Mouse (Mus musculus) heart, embryonic 13.5 days (tissue): ENCODE results near the gene Lnx2. TPM values are rescaled to one million over a fixed set of nuclear protein-coding genes. Genes with fewer than 3 reads are reported as not detected.
A peak's percentile ranks its signal among the peaks of the same experiment; 100 is the strongest.

ENCODE experiments used
- ATAC-seq: fragments of 200-750 bp; cut with Nextera tagmentation; 2 replicates; pipeline ENCODE4 v1.8.0; 2017; ENCODE audit warnings: moderate TSS enrichment; ENCODE audit not compliant: insufficient number of reproducible peaks, low FRiP score, low TSS enrichment; ENCODE audit errors: extremely low read depth
- H3K27ac ChIP-seq: fragments of 300-500 bp; sonication (generic); replicated peaks from 2 replicates; pipeline ENCODE4 v1.5.1; 2015; ENCODE audit warnings: moderate library complexity, mild to moderate bottlenecking, inconsistent platforms
- H3K27me3 ChIP-seq: fragments of 300-500 bp; sonication (generic); replicated peaks from 2 replicates; pipeline ENCODE4 v1.6.1; 2015; ENCODE audit warnings: mild to moderate bottlenecking, inconsistent platforms
- H3K36me3 ChIP-seq: fragments of 300-500 bp; sonication (generic); 2 replicates; pipeline ENCODE4 v1.6.1; 2015; ENCODE audit warnings: mild to moderate bottlenecking, inconsistent platforms
- H3K4me1 ChIP-seq: fragments of 300-500 bp; sonication (generic); 2 replicates; pipeline ENCODE4 v1.6.1; 2015; ENCODE audit warnings: inconsistent platforms
- H3K4me2 ChIP-seq: fragments of 300-500 bp; sonication (generic); 2 replicates; pipeline ENCODE4 v1.6.1; 2015; ENCODE audit warnings: inconsistent platforms, mild to moderate bottlenecking, moderate library complexity
- H3K4me3 ChIP-seq: fragments of 300-500 bp; sonication (generic); 2 replicates; pipeline ENCODE4 v1.5.1; 2015; ENCODE audit warnings: moderate library complexity, mild to moderate bottlenecking, inconsistent platforms
- H3K9ac ChIP-seq: fragments of 300-500 bp; sonication (generic); 2 replicates; pipeline ENCODE4 v1.6.1; 2015; ENCODE audit warnings: inconsistent platforms, mild to moderate bottlenecking, moderate library complexity
- H3K9me3 ChIP-seq: fragments of 300-500 bp; sonication (generic); 2 replicates; pipeline ENCODE4 v1.6.1; 2016; ENCODE audit warnings: inconsistent platforms
- WGBS: fragments of 180-500 bp; shearing (Covaris S2); methylation state at CpG from one replicate; pipeline ENCODE4 v1.1.7; 2015; ENCODE audit warnings: mixed read lengths; 5-methylcytosine and 5-hydroxymethylcytosine counted together
- polyA plus RNA-seq: library from polyadenylated mRNA; unstranded; fragments of >200 nt; fragmentation: Nextera tagmentation; extraction: Ambion mirVana; gene quantifications from 2 replicates; pipeline ENCODE4 v1.2.1, GENCODE M21; 2015

The Lnx2 gene
- polyA plus RNA-seq, 1 experiment from 2014 or later, result 10.3 TPM

DNA sequence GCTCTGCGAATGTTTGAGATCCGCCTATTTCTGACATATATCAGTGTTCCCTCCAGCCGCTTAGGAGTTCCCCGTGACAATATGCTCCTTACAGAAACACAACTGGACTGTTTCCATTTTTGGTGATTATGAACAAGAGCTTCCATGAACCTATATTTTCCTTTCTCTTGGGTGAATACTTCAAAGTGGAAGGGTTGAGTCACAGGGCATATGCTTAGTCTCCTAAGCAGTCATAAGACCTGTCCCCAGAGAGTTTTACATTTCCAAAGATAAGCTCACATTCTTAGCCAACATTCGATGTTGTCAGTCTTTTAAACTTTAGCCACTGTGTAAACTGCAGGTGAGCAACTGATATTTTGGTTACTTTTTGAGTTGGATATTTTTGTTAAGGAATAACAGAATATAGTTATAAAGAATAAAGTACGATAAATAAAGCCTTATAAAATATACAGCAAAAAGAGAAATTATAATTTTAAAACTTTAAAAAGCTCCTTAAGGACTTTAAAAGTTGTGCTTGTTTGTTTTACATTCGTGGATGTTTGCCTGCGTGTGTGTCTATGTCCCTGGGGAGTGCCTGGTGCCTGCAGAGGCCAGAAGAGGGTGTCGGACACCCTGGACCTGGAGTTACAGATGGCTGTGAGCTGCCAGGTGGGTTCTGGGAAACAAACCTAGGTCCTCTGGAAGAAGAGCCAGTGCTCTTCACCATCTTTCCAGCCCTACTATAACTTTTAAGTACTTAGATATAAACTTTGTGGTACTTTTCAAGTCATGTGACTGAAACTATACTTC, 18.6 kb downstream of the Lnx2 start:
- no peak for ATAC-seq
- 60% methylated on average over 9 of the region's 9 CpGs for WGBS

GRCm38 (mm10) chr5:147056712-147057290, 19.6 kb downstream of the Lnx2 start:
- no peak overlapping the region for H3K4me2 ChIP-seq
- ATAC-seq, result no peak
- no peak overlapping the region for H3K4me3 ChIP-seq
- H3K27me3 ChIP-seq, result no peaks in the 10 kb centered on the region
- peak overlapping the region; percentile 51 for H3K27ac ChIP-seq
- H3K4me1 ChIP-seq, result peaks cover 60% of the 10 kb centered on the region
- H3K9ac ChIP-seq, result no peak overlapping the region
- 81% methylated on average over 10 of the region's 10 CpGs for WGBS
- no peaks in the 10 kb centered on the region for H3K36me3 ChIP-seq
- H3K9me3 ChIP-seq, result no peaks in the 10 kb centered on the region

More for the DNA sequence above, 18.6 kb downstream of the Lnx2 start:
- H3K4me2 ChIP-seq, result no peak overlapping the region
- H3K9ac ChIP-seq, result no peak overlapping the region
- no peaks in the 10 kb centered on the region for H3K9me3 ChIP-seq
- H3K27ac ChIP-seq, result peak overlapping the region; percentile 51
- H3K4me1 ChIP-seq, result peaks cover 57% of the 10 kb centered on the region
- no peaks in the 10 kb centered on the region for H3K27me3 ChIP-seq
- H3K4me3 ChIP-seq, result no peak overlapping the region
- H3K36me3 ChIP-seq, result no peaks in the 10 kb centered on the region

DNA sequence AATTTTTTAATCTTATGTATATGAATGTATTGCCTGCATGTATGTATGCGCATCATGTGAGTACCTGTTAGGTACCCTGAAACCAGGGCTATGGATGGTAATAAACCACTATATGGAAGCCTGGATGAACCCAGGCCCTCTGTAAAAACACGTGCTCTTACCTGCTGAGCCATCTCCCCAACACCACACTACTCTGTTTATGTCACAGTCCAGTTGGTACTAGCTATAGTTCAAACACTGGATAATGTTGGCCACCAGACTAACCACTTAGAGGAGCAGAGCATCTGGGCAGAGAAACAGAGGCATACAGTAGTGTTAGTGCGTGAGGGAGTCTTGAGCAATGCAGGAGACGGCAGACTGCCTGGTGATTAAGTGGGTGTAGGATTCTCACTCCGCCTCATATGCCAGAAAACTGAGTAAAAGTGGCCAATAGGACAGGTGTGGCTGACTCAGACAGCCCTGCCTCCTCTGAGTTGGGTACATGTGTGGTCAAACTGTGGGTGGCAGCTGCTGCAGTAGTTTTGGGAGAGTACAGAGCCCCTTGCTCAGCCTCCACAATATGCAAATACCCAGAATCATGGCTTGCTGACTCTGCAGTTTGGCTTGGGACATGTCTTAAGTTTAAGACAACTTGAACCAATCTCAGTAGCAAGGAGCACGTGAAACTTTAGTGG, 20.7 kb downstream of the Lnx2 start:
- H3K27ac ChIP-seq, result no peak overlapping the region
- no peak overlapping the region for H3K4me2 ChIP-seq
- no peaks in the 10 kb centered on the region for H3K9me3 ChIP-seq
- ATAC-seq, result no peak
- 86% methylated on average over 6 of the region's 6 CpGs for WGBS
- H3K4me3 ChIP-seq, result no peak overlapping the region
- H3K9ac ChIP-seq, result no peak overlapping the region
- peaks cover 70% of the 10 kb centered on the region for H3K4me1 ChIP-seq
- H3K36me3 ChIP-seq, result no peaks in the 10 kb centered on the region
- H3K27me3 ChIP-seq, result no peaks in the 10 kb centered on the region

GRCm38 (mm10) chr5:147054747-147055270, 21.6 kb downstream of the Lnx2 start:
- Histone ChIP-seq H3K4me3 (no peak overlapping the region), H3K27me3 (no peaks in the 10 kb centered on the region), H3K4me1 (peaks cover 70% of the 10 kb centered on the region), H3K9ac (no peak overlapping the region), H3K9me3 (no peaks in the 10 kb centered on the region), H3K4me2 (no peak overlapping the region), H3K36me3 (no peaks in the 10 kb centered on the region), H3K27ac (no peak overlapping the region)
- 33% methylated on average over 2 of the region's 2 CpGs for WGBS
- no peak for ATAC-seq

DNA sequence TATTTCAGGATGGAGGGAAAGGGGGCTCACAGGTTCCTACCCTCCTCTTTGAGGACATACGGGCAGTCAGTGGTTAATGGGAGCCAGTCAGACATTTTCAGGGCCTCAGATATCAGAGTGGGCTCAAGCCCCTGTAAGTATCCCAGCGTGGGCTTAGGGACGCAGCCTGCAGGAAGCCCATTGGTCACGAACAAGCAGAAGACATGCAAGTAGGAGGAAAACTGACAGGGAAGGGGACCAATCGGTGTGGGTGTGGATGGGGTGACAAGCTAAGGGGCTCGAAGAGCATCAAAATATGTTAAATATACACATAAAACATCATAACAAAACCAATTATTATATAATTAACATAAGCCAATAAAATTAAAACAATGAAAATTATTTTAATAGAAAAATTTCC, 22.1 kb downstream of the Lnx2 start:
- H3K4me1 ChIP-seq, result peaks cover 69% of the 10 kb centered on the region

GRCm38 (mm10) chr5:147053481-147053880, 22.9 kb downstream of the Lnx2 start:
- Histone ChIP-seq H3K9ac (no peak overlapping the region), H3K4me1 (peaks cover 69% of the 10 kb centered on the region), H3K4me2 (no peak overlapping the region), H3K9me3 (no peaks in the 10 kb centered on the region), H3K4me3 (no peak overlapping the region), H3K27ac (no peak overlapping the region), H3K27me3 (no peaks in the 10 kb centered on the region), H3K36me3 (no peaks in the 10 kb centered on the region)
- no peak for ATAC-seq
- 88% methylated on average over 3 of the region's 3 CpGs for WGBS

More for the DNA sequence above, 22.1 kb downstream of the Lnx2 start:
- Histone ChIP-seq H3K27ac (no peak overlapping the region), H3K4me2 (no peak overlapping the region), H3K9ac (no peak overlapping the region), H3K36me3 (no peaks in the 10 kb centered on the region), H3K4me3 (no peak overlapping the region), H3K9me3 (no peaks in the 10 kb centered on the region), H3K27me3 (no peaks in the 10 kb centered on the region)
- WGBS, result 74% methylated on average over 6 of the region's 6 CpGs
- no peak for ATAC-seq

DNA sequence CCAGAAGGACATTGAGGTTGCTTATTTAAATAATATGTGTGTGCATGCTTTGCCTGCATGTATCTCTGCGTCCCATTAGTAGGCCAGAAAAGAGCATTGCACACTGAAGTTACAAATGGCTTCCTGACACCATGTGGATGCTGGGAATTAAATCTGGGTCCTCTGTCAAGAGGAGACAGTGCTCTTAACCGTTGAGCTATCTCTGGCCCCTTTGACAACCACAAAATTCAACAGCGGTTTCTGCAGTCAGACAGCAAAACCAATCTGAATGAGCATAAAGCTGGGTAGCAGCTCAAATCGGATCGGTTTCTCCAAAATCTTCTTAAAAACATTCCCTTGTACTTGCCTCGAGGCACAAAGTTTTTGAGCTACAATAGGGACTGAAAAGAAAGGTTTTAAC, 23.3 kb downstream of the Lnx2 start:
- no peak for ATAC-seq
- H3K27ac ChIP-seq, result no peak overlapping the region
- H3K9me3 ChIP-seq, result no peaks in the 10 kb centered on the region

GRCm38 (mm10) chr5:147052309-147052558, 24.2 kb downstream of the Lnx2 start:
- H3K27me3 ChIP-seq, result no peaks in the 10 kb centered on the region
- ATAC-seq, result no peak
- no peaks in the 10 kb centered on the region for H3K9me3 ChIP-seq
- H3K27ac ChIP-seq, result no peak overlapping the region
- H3K9ac ChIP-seq, result no peak overlapping the region
- WGBS, result 77% methylated on average over 4 of the region's 4 CpGs
- no peak overlapping the region for H3K4me3 ChIP-seq
- H3K36me3 ChIP-seq, result no peaks in the 10 kb centered on the region
- H3K4me1 ChIP-seq, result peaks cover 63% of the 10 kb centered on the region
- peak overlapping the region; percentile 15; the same call in 1 of the 2 replicates for H3K4me2 ChIP-seq

More for the DNA sequence above, 23.3 kb downstream of the Lnx2 start:
- Histone ChIP-seq H3K27me3 (no peaks in the 10 kb centered on the region), H3K4me2 (no peak overlapping the region), H3K9ac (no peak overlapping the region), H3K36me3 (no peaks in the 10 kb centered on the region), H3K4me3 (no peak overlapping the region), H3K4me1 (peaks cover 67% of the 10 kb centered on the region)
- WGBS, result 84% methylated on average over 6 of the region's 6 CpGs

DNA sequence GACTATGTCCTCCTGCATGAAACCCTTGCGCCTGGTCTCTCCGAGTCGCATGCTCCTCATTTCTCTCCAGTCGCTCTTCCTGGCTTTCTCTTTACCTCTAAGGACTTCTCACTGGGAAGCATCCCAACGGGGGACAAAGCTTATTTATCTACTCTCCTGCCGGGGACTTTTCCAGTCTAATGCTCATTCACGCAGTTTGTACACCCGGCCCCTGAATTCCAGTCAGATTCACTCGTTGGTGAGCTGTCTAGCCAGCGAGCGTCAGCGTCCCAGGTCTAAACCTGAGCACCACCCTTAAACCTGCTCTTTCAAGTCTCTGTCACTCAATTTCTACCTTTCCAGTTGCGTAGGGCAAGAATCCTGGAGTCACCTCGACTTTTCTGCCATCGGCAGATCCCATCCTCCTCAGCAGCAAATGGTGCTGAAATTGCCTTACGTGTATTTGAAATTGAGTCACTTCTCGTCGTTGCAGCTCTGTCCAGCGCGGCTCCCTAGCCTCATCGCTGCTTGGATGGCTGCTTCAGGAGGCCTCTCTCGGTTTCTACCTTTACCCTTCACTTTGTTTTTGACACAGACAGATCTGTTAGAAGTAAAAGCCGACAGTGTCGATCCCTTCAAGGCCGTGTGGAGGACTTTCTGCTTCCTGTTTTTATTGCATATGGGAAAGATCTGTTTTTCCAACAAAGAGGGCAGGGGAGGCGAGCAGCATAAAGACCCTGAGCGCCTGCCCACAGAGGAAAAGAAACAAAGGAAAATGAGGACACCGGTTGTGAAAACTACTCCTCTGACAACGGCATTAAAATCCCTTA, 24.7 kb downstream of the Lnx2 start:
- Histone ChIP-seq H3K9me3 (no peaks in the 10 kb centered on the region), H3K4me3 (no peak overlapping the region), H3K27me3 (no peaks in the 10 kb centered on the region), H3K36me3 (no peaks in the 10 kb centered on the region), H3K4me1 (peaks cover 58% of the 10 kb centered on the region), H3K4me2 (peak overlapping the region; percentile 15), H3K9ac (no peak overlapping the region), H3K27ac (no peak overlapping the region)
- ATAC-seq, result no peak
- WGBS, result 54% methylated on average over 29 of the region's 29 CpGs

- no peaks in the 10 kb centered on the region for H3K9me3 ChIP-seq
- WGBS, result 57% methylated on average over 13 of the region's 13 CpGs
- H3K9ac ChIP-seq, result peak overlapping the region; percentile 25; the same call in 1 of the 2 replicates
- H3K4me3 ChIP-seq, result no peak overlapping the region
- no peak for ATAC-seq
- H3K4me2 ChIP-seq, result peak overlapping the region; percentile 15
- H3K4me1 ChIP-seq, result peaks cover 58% of the 10 kb centered on the region
- no peak overlapping the region for H3K27ac ChIP-seq
- no peaks in the 10 kb centered on the region for H3K36me3 ChIP-seq
- H3K27me3 ChIP-seq, result no peaks in the 10 kb centered on the region
Observed at GRCm38 (mm10) chr5:147050816-147051499, 25.4 kb downstream of the Lnx2 start.
